Mouse (Mus musculus) lung, embryonic 15.5 days (tissue): ENCODE measurements around the gene Cpne2. TPM values are rescaled to one million over a fixed set of nuclear protein-coding genes. Genes with fewer than 3 reads are reported as not detected.

ENCODE experiments used
- ATAC-seq: fragments of 200-750 bp; cut with Nextera tagmentation; 2 replicates; pipeline ENCODE4 v1.8.0; 2017; ENCODE audit warnings: moderate number of reproducible peaks, borderline replicate concordance; ENCODE audit not compliant: low FRiP score, low TSS enrichment; ENCODE audit errors: extremely low read depth
- H3K27ac ChIP-seq: fragments of 300-500 bp; sonication (generic); 2 replicates; pipeline ENCODE4 v1.5.1; 2015; ENCODE audit warnings: moderate library complexity, mild to moderate bottlenecking, inconsistent platforms
- H3K27me3 ChIP-seq: fragments of 300-500 bp; sonication (generic); 2 replicates; pipeline ENCODE4 v1.6.1; 2015; ENCODE audit warnings: inconsistent platforms
- H3K36me3 ChIP-seq: fragments of 300-500 bp; sonication (generic); 2 replicates; pipeline ENCODE4 v1.6.1; 2015; ENCODE audit warnings: inconsistent platforms
- H3K4me1 ChIP-seq: fragments of 300-500 bp; sonication (generic); 2 replicates; pipeline ENCODE4 v1.6.1; 2015; ENCODE audit warnings: inconsistent platforms
- H3K4me2 ChIP-seq: fragments of 300-500 bp; sonication (generic); 2 replicates; pipeline ENCODE4 v1.6.1; 2015; ENCODE audit warnings: inconsistent platforms, mild to moderate bottlenecking, moderate library complexity
- H3K4me3 ChIP-seq: fragments of 300-500 bp; sonication (generic); 2 replicates; pipeline ENCODE4 v1.5.1; 2015; ENCODE audit warnings: mild to moderate bottlenecking, inconsistent platforms
- H3K9ac ChIP-seq: fragments of 300-500 bp; sonication (generic); 2 replicates; pipeline ENCODE4 v1.6.1; 2015; ENCODE audit warnings: inconsistent platforms
- H3K9me3 ChIP-seq: fragments of 300-500 bp; sonication (generic); 2 replicates; pipeline ENCODE4 v1.6.1; 2016; ENCODE audit warnings: inconsistent platforms
- WGBS: fragments of 180-500 bp; shearing (Covaris S2); methylation state at CpG from one replicate; pipeline ENCODE4 v1.1.7; 2015; 5-methylcytosine and 5-hydroxymethylcytosine counted together
- polyA plus RNA-seq: library from polyadenylated mRNA; unstranded; fragments of >200 nt; fragmentation: Nextera tagmentation; extraction: Ambion mirVana; gene quantifications from 2 replicates; pipeline ENCODE4 v1.2.1, GENCODE M21; 2015

Cpne2 gene
- polyA plus RNA-seq: 9.6 and 10.3 TPM in 2 replicates

- peak; percentile 91 for ATAC-seq
- Histone ChIP-seq H3K27me3 (peaks cover 41% of the 10 kb centered on the region), H3K4me3 (peak within 1 kb of the TSS; percentile 76), H3K27ac (no peak within 1 kb of the TSS), H3K9ac (peak within 1 kb of the TSS; percentile 67), H3K36me3 (no peaks in the 10 kb centered on the region), H3K4me2 (peak within 1 kb of the TSS; percentile 99), H3K4me1 (peaks cover 25% of the 10 kb centered on the region), H3K9me3 (no peaks in the 10 kb centered on the region)
- WGBS: under 1% methylated on average over 78 of the region's 81 CpGs
These were observed at the start of gene Cpne2 for GRCm38 (mm10) chr8:94532873-94533671. TSS of gene Cpne2 (plus strand) at chr8:94532990.

DNA sequence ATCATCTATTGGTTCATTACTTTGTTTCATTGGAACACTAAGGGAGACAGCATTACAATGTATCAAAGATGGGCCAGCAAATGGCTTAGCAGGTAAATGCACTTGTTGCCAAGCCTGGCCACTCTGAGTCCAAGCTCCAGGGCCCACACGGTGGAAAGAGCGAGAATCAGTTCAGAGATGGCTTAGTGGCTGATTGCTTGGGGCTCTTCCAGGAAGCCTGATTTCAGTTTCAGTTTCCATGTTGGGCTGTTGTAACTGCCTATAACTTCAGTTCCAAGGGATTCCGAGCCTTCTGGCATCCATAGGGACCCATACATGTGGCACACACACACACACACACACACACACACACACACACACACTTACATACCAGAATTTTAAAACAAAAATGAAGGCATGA lies 47.5 kb upstream of the Cpne2 start:
- H3K9me3 ChIP-seq: no peaks in the 10 kb centered on the region
- 58% methylated on average over 3 of the region's 3 CpGs for WGBS
- no peak for ATAC-seq
- no peak overlapping the region for H3K9ac ChIP-seq
- H3K4me2 ChIP-seq: no peak overlapping the region
- no peak overlapping the region for H3K4me3 ChIP-seq
- H3K4me1 ChIP-seq: no peaks in the 10 kb centered on the region
- peaks cover 1% of the 10 kb centered on the region; the same call in 1 of the 2 replicates for H3K27me3 ChIP-seq
- no peak overlapping the region for H3K27ac ChIP-seq
- no peaks in the 10 kb centered on the region for H3K36me3 ChIP-seq

GRCm38 (mm10) chr8:94485882-94486281 lies 46.9 kb upstream of the Cpne2 start:
- ATAC-seq: no peak
- Histone ChIP-seq H3K4me3 (no peak overlapping the region), H3K4me1 (no peaks in the 10 kb centered on the region), H3K9me3 (no peaks in the 10 kb centered on the region), H3K27ac (no peak overlapping the region), H3K27me3 (peaks cover 5% of the 10 kb centered on the region; the same call in 1 of the 2 replicates), H3K4me2 (no peak overlapping the region), H3K36me3 (no peaks in the 10 kb centered on the region), H3K9ac (no peak overlapping the region)
- 13% methylated on average over 2 of the region's 2 CpGs for WGBS

DNA sequence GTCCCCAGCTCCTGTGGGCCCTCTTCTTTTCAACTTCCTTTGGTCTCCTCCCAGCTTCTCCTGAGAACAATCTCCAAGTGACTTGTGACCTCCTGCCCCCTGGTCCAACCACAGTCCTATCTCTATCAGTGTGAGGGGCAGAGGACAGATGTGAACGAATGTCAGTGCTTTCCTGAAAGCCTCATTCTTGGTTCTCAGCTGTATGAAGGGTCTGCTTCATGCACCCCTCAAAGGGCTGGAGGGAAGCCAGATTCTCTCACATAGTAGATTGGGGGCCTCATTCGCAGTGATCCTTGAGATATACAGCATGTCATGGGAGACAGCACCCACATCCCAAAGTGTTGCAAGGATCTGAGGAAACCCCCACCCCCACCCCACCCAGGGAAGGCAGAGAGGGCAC lies 44.8 kb upstream of the Cpne2 start:
- no peak overlapping the region for H3K9ac ChIP-seq
- no peak for ATAC-seq
- H3K27ac ChIP-seq: no peak overlapping the region
- H3K9me3 ChIP-seq: no peaks in the 10 kb centered on the region
- H3K4me1 ChIP-seq: peaks cover 7% of the 10 kb centered on the region
- peaks cover 5% of the 10 kb centered on the region; the same call in 1 of the 2 replicates for H3K27me3 ChIP-seq
- 60% methylated on average over 2 of the region's 2 CpGs for WGBS
- no peaks in the 10 kb centered on the region for H3K36me3 ChIP-seq
- no peak overlapping the region for H3K4me3 ChIP-seq
- H3K4me2 ChIP-seq: no peak overlapping the region

DNA sequence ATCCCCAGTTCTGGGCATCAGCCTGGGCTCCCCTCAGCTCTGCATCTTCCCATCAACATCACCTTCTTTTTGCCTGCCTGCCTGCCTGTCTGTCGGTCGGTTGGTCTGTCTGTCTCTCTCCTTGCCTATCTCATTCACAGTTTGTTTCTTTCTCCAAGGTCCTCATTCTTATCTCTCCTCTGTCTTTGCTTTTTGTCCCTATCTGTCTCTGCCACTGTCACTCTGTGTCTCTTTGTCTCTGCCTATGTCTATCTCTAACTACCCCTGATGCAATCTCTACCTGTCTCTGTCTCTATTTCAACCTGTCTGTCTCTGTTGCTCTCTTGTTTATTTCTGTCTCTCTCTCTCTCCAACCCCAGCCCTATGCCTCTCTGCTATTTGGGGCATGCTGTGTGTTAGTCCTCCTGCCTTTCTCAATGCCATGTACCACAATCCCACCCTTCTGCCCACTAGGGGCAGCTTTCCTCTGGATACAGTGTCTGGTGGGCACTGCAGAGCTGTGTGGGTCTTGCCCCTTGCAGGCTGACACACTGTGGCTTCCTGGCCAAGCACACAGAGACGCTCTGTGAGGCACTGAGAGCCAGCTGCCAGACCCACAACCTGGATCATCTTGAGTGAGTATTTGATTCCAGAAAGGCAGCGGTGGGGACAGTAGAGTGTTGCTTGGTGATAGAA lies 42.8 kb upstream of the Cpne2 start:
- no peak overlapping the region for H3K9ac ChIP-seq
- no peak overlapping the region for H3K4me3 ChIP-seq
- WGBS: 59% methylated on average over 4 of the region's 4 CpGs
- H3K9me3 ChIP-seq: no peaks in the 10 kb centered on the region
- no peak overlapping the region for H3K4me2 ChIP-seq
- ATAC-seq: no peak
- no peak overlapping the region for H3K27ac ChIP-seq
- H3K36me3 ChIP-seq: no peaks in the 10 kb centered on the region
- H3K27me3 ChIP-seq: peaks cover 5% of the 10 kb centered on the region; the same call in 1 of the 2 replicates
- H3K4me1 ChIP-seq: peaks cover 7% of the 10 kb centered on the region

- Histone ChIP-seq H3K36me3 (no peaks in the 10 kb centered on the region), H3K27me3 (peaks cover 5% of the 10 kb centered on the region; the same call in 1 of the 2 replicates), H3K4me2 (peak overlapping the region; percentile 60), H3K4me1 (peaks cover 7% of the 10 kb centered on the region), H3K4me3 (peak overlapping the region; percentile 23), H3K9ac (peak overlapping the region; percentile 38), H3K27ac (no peak overlapping the region), H3K9me3 (no peaks in the 10 kb centered on the region)
- ATAC-seq: peak; percentile 63; the same call in 1 of the 2 replicates
- 3% methylated on average over 15 of the region's 15 CpGs for WGBS
These were observed 40.6 kb upstream of the Cpne2 start for GRCm38 (mm10) chr8:94492021-94492681.

GRCm38 (mm10) chr8:94493240-94493639 lies 39.5 kb upstream of the Cpne2 start:
- Histone ChIP-seq H3K9me3 (no peaks in the 10 kb centered on the region), H3K27me3 (peaks cover 5% of the 10 kb centered on the region; the same call in 1 of the 2 replicates), H3K4me2 (no peak overlapping the region), H3K4me1 (peaks cover 7% of the 10 kb centered on the region), H3K9ac (no peak overlapping the region), H3K36me3 (no peaks in the 10 kb centered on the region), H3K27ac (no peak overlapping the region), H3K4me3 (no peak overlapping the region)
- WGBS: 52% methylated on average over 1 of the region's 1 CpGs
- ATAC-seq: no peak

GRCm38 (mm10) chr8:94515430-94516208 lies 17.2 kb upstream of the Cpne2 start:
- 64% methylated on average over 5 of the region's 5 CpGs for WGBS

GRCm38 (mm10) chr8:94516209-94516593 lies 16.6 kb upstream of the Cpne2 start:
- H3K4me2 ChIP-seq: no peak overlapping the region
- WGBS: 25% methylated on average over 1 of the region's 1 CpGs
- no peaks in the 10 kb centered on the region for H3K9me3 ChIP-seq
- H3K27me3 ChIP-seq: no peaks in the 10 kb centered on the region
- no peak overlapping the region for H3K9ac ChIP-seq
- H3K4me1 ChIP-seq: no peaks in the 10 kb centered on the region
- ATAC-seq: no peak
- H3K36me3 ChIP-seq: no peaks in the 10 kb centered on the region
- no peak overlapping the region for H3K27ac ChIP-seq
- H3K4me3 ChIP-seq: no peak overlapping the region

More at GRCm38 (mm10) chr8:94515430-94516208, 17.2 kb upstream of the Cpne2 start:
- H3K27ac ChIP-seq: no peak overlapping the region
- no peaks in the 10 kb centered on the region for H3K27me3 ChIP-seq
- H3K4me1 ChIP-seq: no peaks in the 10 kb centered on the region
- H3K9ac ChIP-seq: no peak overlapping the region
- no peak overlapping the region for H3K4me2 ChIP-seq
- ATAC-seq: no peak
- H3K9me3 ChIP-seq: no peaks in the 10 kb centered on the region
- H3K4me3 ChIP-seq: no peak overlapping the region
- H3K36me3 ChIP-seq: no peaks in the 10 kb centered on the region

DNA sequence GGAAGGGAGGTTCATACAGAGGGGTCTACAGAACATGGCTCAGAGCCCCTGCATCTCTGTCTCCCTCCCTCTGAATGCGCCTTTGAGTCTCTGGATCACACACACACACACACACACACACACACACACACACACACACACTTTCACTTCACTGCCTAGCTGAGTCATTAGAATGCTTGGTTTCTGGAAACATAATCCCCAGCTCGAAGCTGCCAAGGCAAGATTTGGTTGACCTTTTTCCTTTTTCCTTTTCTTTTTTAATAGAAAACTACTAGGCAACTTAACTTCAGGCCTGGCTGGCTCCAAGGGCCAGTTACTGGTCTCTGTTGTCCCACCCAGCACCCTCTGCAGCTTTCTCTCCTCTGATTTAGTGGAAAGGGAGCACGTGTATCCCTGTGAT lies 16.0 kb upstream of the Cpne2 start:
- no peaks in the 10 kb centered on the region for H3K4me1 ChIP-seq
- no peak for ATAC-seq
- WGBS: 63% methylated on average over 3 of the region's 3 CpGs
- H3K9me3 ChIP-seq: no peaks in the 10 kb centered on the region
- H3K4me2 ChIP-seq: no peak overlapping the region
- no peaks in the 10 kb centered on the region for H3K36me3 ChIP-seq
- H3K27me3 ChIP-seq: no peaks in the 10 kb centered on the region
- H3K9ac ChIP-seq: no peak overlapping the region
- H3K4me3 ChIP-seq: no peak overlapping the region
- no peak overlapping the region for H3K27ac ChIP-seq

- no peak for ATAC-seq
- H3K4me3 ChIP-seq: no peak overlapping the region
- H3K4me2 ChIP-seq: no peak overlapping the region
- no peaks in the 10 kb centered on the region for H3K36me3 ChIP-seq
- no peaks in the 10 kb centered on the region for H3K4me1 ChIP-seq
- H3K27me3 ChIP-seq: no peaks in the 10 kb centered on the region
- no peak overlapping the region for H3K9ac ChIP-seq
- no peak overlapping the region for H3K27ac ChIP-seq
- 61% methylated on average over 10 of the region's 10 CpGs for WGBS
- H3K9me3 ChIP-seq: no peaks in the 10 kb centered on the region
These were observed 14.5 kb upstream of the Cpne2 start for GRCm38 (mm10) chr8:94518331-94518730.
